8 mouse cellular contexts compared by ENCODE assay signal in the genomic region with DNA sequence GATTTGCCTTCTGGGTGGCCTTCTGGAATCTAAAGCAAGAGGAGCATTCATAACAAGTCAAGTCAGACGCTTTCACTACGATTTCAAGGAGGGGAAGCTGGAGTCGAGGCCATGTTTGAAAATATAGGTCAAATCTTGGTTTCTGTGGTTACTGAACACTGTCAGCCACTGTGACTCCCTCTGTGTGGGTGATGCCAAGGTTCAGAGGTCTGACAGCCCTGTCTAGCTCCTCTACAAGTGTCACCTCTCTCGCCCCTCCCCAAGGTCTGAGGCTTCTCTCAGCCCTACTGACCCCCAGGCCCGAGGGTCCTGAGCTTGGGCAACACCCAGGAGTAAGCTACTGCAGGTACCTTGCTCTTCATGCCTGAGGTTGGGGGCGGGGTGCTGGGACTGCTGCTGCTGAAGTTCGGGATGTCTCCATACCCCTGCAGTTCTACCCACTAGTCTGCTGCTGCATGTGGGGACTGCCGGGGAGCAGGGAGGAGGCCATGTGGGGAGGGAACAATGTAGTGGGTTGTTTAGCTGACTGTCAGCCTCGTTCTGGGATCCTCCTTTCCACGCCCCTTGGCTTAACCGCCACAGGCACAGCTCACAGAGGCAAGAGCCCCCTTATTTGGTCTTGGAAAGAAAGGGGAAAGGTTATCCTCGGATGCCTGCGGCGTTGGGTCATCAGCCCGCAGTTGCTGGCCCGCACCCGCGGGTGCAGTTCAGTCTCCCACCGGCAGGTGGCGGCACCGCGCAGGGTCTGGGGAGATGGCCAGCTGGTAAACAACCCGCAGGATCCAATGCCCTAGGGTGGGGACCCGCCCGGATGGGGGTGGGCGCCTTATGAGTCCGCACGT. TPM values are rescaled to one million over a fixed set of nuclear protein-coding genes. Genes with fewer than 3 reads are reported as not detected.
DNase-seq lines count a peak whose midpoint lies in the region; ATAC-seq lines count a peak whose summit lies in the region.

No protein-coding gene starts in this region.

- peak; percentile 52 for DNase-seq in WW6 (ENCODE audit: low read depth, low spot score)
- peak; percentile 83 to 87 for DNase-seq in cerebellum, postnatal 36 days
- peak; percentile 83 for DNase-seq in gastrocnemius, adult 18-20 months (ENCODE audit: low spot score)
- DNase-seq in layer of hippocampus, postnatal 36 days: peak; percentile 76 to 84
- peak; percentile 78 for DNase-seq in lung, postnatal 25 days (ENCODE audit: low spot score)
- DNase-seq in retina, embryonic 14.5 days (ENCODE audit: low spot score): peak; percentile 86
- DNase-seq in thymus, postnatal 4 days: peak; percentile 88

- 16% methylated on average over 27 of the region's 28 CpGs for WGBS in hindbrain, embryonic 15.5 days

- H3K9ac ChIP-seq in hindbrain, embryonic 15.5 days: peak overlapping the region; percentile 32

- H3K27ac ChIP-seq in hindbrain, embryonic 15.5 days (replicated peaks): no peak overlapping the region

- H3K4me2 ChIP-seq in hindbrain, embryonic 15.5 days: peak overlapping the region; percentile 90

- no peaks in the 10 kb centered on the region for H3K27me3 ChIP-seq in hindbrain, embryonic 15.5 days

- peak overlapping the region; percentile 42 for H3K4me3 ChIP-seq in hindbrain, embryonic 15.5 days

- no peaks in the 10 kb centered on the region for H3K9me3 ChIP-seq in hindbrain, embryonic 15.5 days

- H3K4me1 ChIP-seq in hindbrain, embryonic 15.5 days (replicated peaks): peaks cover 9% of the 10 kb centered on the region; the same call in 1 of the 2 replicates

- no peaks in the 10 kb centered on the region for H3K36me3 ChIP-seq in hindbrain, embryonic 15.5 days

- peak; percentile 76 for ATAC-seq in hindbrain, embryonic 15.5 days (ENCODE audit: low FRiP score, low read depth)

RNA-seq across cellular contexts. Expression of a gene that starts 43.7 kb away (rescaled TPM):
- 100 to 1,000 TPM; 384 to 452 TPM for total RNA-seq in gastrocnemius, adult 18-20 months (2021)
- 7.1 and 9.2 TPM in 2 replicates for polyA plus RNA-seq in hindbrain, embryonic 15.5 days (2015; fragmentation: Nextera tagmentation; extraction: Ambion mirVana)
- 10 to 100 TPM; 19.8 to 20.9 TPM for total RNA-seq in layer of hippocampus, postnatal 36 days (2021)

Comparison
In these comparisons a context has a peak if more than half of its experiments do, and no peak if none do; other contexts are left out.
1. RNA of a gene that starts 43.7 kb away (total RNA-seq): 384 to 452 TPM in gastrocnemius, adult 18-20 months; 19.8 to 20.9 TPM in layer of hippocampus, postnatal 36 days; every median in the first group is over 10 times any median in the second.
2. Peak in every context shown above with its lines, with median percentiles within 50 percentile points of each other: DNase-seq.